Mouse (Mus musculus) adrenal gland, postnatal 4 days (tissue): ENCODE results near the gene Tmem165. TPM values are rescaled to one million over a fixed set of nuclear protein-coding genes. Genes with fewer than 3 reads are reported as not detected.

ENCODE experiments used
- DNase-seq, 2 experiments: peaks; one replicate each; pipeline ENCODE4 v3.0.0; 2021 to 2022; ENCODE audit warnings: low spot score in 2 of 2, mixed read lengths in 2 of 2
- total RNA-seq, 2 experiments: library from RNA; stranded (reverse); gene quantifications; 2 replicates each; pipeline ENCODE4 v1.2.3; 2021

Gene Tmem165
- total RNA-seq, 2 experiments from 2014 or later = 68.4 to 68.7 TPM

DNA sequence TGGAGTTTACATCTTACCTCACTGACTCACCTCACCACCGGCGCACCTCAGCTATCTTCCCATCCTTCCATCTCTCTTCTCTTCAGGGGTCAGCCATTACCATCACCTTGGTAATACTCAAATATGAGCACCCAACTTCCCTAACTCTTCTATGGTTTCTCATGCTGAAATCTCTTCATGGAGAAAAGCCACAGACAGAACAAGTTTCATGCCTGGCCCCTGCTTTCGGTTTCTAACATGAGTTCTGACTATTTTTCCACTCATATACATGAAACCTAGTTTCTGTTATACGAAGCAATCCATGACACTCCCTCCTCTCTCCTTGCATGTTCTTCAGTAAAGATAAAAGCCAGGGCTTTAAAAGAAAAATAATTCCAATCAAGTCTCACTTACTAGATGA is 60.2 kb downstream of the Tmem165 start:
- no peak for DNase-seq

DNA sequence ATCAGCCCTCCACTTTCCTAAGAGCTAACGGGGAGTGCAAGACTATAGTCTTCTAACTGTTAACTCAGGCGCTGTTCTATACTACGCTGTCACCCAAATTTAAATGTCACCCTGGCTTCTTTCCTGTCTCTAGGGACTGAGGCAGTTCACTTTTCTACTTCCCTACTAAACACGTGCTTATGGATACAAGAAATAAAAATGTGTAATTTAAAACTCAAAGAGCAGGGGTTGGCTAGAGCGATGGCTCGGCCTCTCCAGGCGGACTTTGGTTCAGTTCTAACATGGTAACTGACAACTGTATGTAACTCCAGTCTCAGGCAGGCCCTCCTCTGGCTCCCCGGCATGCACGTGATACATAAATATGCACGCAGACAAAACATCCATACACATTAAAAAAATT is 60.8 kb downstream of the Tmem165 start:
- DNase-seq = no peak

DNA sequence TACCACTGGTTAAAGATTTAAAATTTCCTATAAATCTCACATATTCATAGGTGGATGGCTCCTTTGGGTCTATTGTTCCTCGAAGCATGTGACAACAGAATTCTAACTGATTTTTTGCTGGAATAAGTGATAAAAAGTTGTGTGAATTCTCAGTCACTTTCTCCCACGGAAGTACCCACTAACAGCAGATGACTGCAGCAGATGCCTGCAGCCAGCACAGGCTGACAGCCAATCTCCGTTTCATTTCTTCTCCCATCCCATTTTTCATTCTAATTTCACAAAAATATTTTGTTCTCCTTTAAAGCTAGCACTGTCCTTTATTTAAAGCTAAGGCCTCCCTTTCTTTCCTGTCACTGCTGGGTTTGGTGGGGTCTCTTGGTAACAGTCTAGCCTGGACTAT is 61.7 kb downstream of the Tmem165 start:
- DNase-seq = no peak

DNA sequence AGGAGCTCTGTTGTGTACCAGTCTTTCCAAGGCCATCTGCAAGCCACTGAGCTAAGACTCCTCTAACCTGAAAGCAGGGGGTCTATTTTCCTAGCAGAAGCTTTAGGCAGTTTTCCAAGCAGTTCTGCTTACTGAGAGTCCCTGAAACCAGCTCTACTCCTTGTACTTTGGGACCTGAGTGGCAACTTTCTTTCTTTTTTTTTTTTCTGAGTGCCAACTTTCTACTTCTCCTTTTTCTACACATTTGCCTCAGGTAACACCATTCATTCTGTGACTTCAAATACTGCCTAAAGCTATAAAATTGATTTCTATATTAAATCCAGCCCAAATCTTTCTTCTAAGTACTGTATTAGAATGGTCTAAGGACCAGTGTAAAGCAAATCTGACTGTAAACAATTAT is 62.9 kb downstream of the Tmem165 start:
- no peak for DNase-seq

DNA sequence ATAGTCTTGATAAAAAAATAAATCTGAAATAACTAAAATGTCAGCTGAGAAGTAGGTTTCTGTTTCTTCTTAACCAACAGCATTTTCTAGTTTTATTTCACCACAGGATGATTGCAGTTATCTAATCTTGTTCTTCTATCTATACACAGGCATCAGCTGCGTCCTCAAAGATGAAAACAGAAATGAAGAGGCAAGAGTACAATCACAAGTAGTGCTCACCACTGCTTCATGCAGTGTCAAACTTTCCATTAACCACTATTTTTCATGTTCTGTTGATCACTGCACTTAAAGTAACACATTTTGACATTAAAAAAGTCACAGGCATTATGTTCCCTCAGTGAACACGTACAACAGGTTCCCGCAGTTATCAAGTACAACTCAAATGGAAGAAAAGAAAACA is 67.3 kb downstream of the Tmem165 start:
- no peak for DNase-seq

Other genes with a start within 250 kb of the Tmem165 start
- gene Kdr, start 205.4 kb upstream of the Tmem165 start, total RNA-seq = 10 to 100 TPM; 77.4 to 79.2 TPM
- 10 to 100 TPM; 31.3 to 33.9 TPM for gene Srd5a3, start 43.6 kb upstream of the Tmem165 start, total RNA-seq
- gene Clock, start 120.9 kb downstream of the Tmem165 start, total RNA-seq = 10 to 100 TPM; 33.9 to 36.6 TPM
- not detected for gene Pdcl2, start 147.3 kb downstream of the Tmem165 start, total RNA-seq
- not detected for gene Nmu, start 179.9 kb downstream of the Tmem165 start, total RNA-seq